Mouse (Mus musculus) embryonic stem cell, embryonic (primary cell): ENCODE measurements around the gene Egfr.

Experiments used
- CTCF ChIA-PET, 4 experiments: fragments of 300-600 bp in 2 of 4; fragments of 350-600 bp in 2 of 4; sonication (Branson Sonifier 250); formaldehyde crosslinking; loops; one replicate each; lab custom pipeline; 2022; ENCODE audit warnings: inconsistent platforms in 2 of 4; lab: Charles Lee
- POLR2A ChIA-PET, 4 experiments: fragments of 300-600 bp in 2 of 4; fragments of 350-600 bp in 2 of 4; sonication (Branson Sonifier 250); formaldehyde crosslinking; loops; one replicate each; lab custom pipeline; 2022; ENCODE audit warnings: antibody characterized with exemption in 4 of 4, inconsistent platforms in 1 of 4; lab: Charles Lee

The Egfr gene

DNA sequence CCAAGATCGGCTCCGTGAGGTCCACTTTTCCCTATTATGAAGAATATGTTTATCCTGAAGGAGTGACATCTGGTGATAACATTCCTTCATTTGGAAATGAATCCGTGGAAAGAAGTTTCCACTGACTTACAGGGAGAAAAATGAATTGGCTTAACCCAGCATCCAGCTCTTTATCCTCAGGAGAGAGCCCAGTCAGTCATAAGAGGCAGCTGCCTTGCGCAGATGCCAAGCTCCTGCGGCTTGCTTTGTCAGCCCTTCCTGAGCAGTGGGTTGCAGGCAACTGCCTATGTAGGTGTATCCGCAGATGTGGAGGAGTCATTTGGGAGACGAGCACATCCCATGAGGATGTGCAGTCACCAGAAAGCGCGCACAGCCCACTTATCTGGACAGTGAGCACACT, 64.4 kb downstream of the Egfr start:
- ChIA-PET CTCF (no interaction called here), POLR2A (no interaction called here)

DNA sequence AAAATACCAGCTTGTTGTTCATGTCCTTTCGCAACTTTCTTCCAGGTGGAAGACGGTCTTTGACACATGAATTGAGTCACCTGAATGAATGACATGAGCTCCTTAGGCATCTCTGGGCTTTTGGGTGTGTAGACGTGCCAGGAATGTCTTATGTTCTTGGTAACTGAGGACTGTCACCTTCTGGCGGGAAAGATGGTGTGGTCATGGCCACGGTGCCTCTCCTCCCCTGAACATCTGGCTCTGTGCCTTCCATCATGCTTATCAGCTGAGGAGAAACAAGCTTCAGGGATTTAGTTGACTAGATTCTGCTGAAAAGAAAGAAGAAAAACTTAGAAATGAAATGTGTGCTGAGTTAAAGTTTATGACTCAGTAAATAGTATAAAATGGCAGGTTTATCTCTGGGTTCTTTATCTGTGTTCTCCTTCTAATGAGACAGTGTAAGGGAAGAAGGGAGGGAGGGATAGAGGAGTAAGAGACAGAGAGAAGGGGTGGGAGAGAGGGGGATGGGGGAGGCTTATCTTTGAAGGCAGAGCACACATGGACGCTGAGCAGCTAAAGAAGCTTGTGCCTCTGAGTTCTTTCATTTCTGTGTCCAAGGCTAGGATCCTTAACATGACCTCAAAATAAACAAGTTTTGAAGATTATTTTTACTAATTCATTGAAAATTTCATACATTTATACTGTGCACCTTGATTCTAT, 65.5 kb downstream of the Egfr start:
- POLR2A ChIA-PET, result interaction anchor here in 1 of 4 experiments (1.1 kb wide), 1 partner anchor 14 kb away, joined by 3 read pairs; no protein-coding TSS in a partner anchor
- CTCF ChIA-PET, result no interaction called here

GRCm38 (mm10) chr11:16819424-16819823, 67.4 kb downstream of the Egfr start:
- ChIA-PET POLR2A (no interaction called here), CTCF (no interaction called here)

GRCm38 (mm10) chr11:16820138-16820537, 68.1 kb downstream of the Egfr start:
- ChIA-PET CTCF (no interaction called here), POLR2A (no interaction called here)

- CTCF ChIA-PET, result no interaction called here
- POLR2A ChIA-PET, result interaction anchor here in 1 of 4 experiments (0.8 kb wide), 1 partner anchor 129 kb away, joined by 3 read pairs; the partner anchor contains the start of gene Fbxo48
These were observed 69.8 kb downstream of the Egfr start for GRCm38 (mm10) chr11:16821668-16822254.

DNA sequence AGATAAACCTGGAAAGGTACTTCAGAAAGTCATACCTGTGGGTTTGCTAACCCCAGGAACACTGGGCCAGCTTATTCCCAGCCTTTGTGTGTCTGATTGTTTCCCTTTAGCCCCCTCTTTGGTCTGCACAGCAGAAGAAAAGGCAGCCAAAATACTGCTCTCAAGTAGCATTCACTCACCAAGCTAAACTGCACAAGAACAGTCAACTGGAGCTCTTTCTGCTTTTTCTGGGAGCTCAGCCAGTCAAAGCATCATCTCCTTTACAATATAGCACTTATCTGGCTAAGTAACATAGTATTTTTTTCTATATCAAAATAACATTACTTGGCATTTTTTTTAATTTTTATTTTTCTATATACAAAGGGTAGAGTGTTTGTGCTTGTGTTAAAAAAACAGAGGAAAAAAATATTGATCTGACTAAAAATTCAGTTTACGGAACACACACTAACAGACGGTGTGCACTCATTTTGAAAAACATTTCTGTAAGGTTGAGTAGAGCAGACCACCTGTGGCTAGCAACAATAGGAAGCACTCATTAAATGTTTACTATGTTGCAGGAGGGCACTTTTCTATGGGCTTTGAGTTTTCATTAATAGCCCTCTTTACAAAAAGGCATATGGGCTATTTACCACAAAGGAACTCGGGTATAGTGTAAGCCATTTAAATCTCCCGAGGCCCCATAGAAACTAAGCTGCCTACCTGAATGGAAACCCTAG, 72.0 kb downstream of the Egfr start:
- ChIA-PET POLR2A (interaction anchor here in 1 of 4 experiments (0.6 kb wide), 1 partner anchor 118 kb away, joined by 4 read pairs; no protein-coding TSS in a partner anchor), CTCF (no interaction called here)

- ChIA-PET POLR2A (no interaction called here), CTCF (no interaction called here)
These were observed 77.5 kb downstream of the Egfr start for GRCm38 (mm10) chr11:16829468-16829867.

GRCm38 (mm10) chr11:16830531-16831227, 78.7 kb downstream of the Egfr start:
- CTCF ChIA-PET, result interaction anchor here in 1 of 4 experiments (0.6 kb wide), 1 partner anchor 767 kb away, joined by 17 read pairs; no protein-coding TSS in a partner anchor

GRCm38 (mm10) chr11:16831974-16832464, 80.0 kb downstream of the Egfr start:
- ChIA-PET CTCF (no interaction called here), POLR2A (no interaction called here)

More at GRCm38 (mm10) chr11:16830531-16831227, 78.7 kb downstream of the Egfr start:
- POLR2A ChIA-PET, result interaction anchor here in 2 of 4 experiments (0.6 to 1.2 kb wide), 3 partner anchors 21 to 120 kb away, joined by 3 to 5 read pairs (median 3); partner anchors contain the start of gene Fbxo48 (in 1 of the 2)

GRCm38 (mm10) chr11:16838772-16839171, 86.8 kb downstream of the Egfr start:
- ChIA-PET POLR2A (no interaction called here), CTCF (no interaction called here)

DNA sequence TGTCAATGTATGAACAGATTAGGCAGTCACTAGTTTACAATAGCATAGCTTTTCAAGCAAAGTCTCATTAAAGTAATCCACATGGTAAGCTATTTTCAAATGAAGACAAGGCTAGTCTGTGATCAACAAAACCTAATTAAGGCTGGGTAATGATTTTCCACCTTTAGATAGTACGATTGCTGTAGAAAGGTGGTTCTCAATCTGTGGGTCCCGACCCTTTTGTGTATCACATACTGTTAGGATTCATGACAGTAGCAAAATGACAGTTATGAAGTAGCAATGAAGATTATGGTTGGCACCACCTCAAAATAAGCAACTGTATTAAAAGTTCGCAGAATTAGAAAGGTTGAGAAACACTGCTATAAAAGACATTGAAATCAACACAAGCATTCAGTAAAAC, 90.9 kb downstream of the Egfr start:
- ChIA-PET POLR2A (no interaction called here), CTCF (no interaction called here)

DNA sequence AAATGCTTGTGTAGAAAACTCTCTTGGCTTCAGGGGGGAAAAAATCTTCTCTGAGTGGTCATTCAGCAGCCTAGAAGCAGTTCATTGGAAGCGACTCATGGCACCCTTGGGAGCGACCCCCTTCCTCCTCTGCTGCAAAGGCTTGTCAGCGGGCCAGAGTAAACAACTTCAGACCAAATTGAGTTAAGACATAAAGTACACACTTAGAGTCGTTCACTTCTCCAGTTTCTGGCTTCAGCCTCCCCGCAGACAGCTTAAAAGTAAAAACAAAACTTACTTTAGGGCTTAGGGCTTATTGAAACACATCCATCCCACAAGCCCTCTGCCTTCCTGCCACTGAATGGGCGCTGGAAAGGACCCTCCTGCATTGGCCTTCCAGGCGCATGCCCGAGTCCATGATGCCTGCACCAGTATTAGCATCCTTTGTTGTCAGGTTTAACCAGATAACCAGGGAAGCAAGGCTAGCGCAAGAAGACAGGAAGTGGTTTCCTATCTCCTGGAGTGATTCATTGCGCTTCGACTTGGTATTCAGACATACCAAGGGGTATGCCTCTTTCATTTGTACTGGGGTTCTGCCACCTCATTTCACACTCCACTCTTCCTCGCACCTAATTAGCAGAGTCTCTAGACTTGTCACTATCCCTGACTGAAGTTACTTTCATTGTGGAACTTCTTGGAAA, 92.0 kb downstream of the Egfr start:
- POLR2A ChIA-PET, result no interaction called here
- CTCF ChIA-PET, result no interaction called here

DNA sequence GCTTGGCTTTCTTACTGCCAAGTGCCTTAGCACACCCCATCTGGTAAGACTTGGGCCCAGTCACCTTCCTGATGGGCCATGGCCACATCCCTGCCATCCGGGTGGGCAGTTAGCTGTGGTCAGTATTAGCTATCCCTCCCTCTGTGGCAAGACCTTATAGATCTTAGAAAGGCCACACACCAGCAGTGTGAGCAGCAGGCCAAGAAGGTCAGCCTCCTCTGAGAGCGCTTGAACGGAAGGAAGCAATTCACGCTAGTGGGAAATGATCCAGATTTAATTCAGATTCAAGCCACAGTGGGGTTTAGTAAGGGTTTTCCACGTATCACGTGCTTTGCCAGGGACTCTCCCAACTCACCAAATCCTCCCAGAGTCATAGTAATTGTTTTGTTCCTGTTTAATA, 96.9 kb downstream of the Egfr start:
- ChIA-PET CTCF (no interaction called here), POLR2A (no interaction called here)

DNA sequence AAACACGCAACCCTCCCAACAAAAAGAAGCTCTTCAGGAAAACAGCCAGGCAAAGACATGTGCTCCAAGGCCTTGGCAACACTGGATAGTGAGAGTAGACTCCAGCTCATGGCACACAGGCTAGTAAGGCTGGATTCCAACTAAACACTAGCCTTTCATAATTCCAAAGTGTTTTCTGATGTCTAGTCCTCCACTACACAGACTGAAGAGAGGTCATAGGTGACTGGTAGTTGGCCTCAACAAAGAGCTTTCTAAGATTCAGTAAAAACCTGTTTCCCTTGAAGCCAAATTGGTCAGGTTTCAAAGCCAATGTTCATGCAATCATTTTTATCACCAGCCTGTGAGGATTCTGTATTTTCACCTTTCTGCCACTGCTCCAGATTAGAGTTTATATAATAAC, 99.4 kb downstream of the Egfr start:
- ChIA-PET POLR2A (no interaction called here), CTCF (no interaction called here)

DNA sequence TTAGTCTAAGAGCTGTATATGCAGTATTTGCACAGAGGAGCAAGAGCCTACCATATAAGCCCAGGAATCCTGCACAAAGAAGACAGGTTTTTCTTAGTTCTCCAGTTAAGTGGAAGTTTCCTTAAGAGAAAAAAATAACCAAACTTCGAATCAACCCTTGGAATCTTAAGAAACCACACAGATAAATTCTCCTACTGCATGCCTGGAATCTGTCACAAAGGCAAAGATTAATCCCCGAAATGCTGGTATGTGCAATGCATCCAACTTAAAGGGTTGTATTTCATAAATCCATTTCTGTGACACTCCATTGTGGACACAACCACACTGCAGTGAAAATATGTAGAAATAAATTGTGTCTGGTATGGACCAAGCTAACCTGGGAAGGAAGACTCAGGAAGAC, 102.1 kb downstream of the Egfr start:
- ChIA-PET POLR2A (no interaction called here), CTCF (no interaction called here)

GRCm38 (mm10) chr11:16857346-16857745, 105.3 kb downstream of the Egfr start:
- ChIA-PET CTCF (no interaction called here), POLR2A (no interaction called here)

DNA sequence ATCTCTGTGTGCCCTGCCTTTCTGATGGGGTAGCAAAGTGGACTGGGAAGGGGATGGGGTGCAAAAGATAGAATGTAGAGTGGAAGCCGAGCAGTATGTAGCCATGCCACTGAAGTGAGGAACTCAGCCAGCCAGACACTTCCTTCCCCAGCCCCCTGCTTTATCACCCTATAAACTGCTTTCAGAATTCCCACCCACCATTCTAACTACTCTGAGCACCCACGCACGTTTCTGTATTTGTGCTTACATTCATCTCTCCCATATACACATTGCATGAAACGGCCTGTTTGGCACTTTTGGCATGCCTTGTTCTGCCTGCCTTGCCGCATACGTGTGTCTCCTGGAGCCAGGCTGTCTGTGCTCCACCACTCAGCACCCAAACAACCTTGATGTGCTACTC, 109.0 kb downstream of the Egfr start:
- CTCF ChIA-PET, result no interaction called here
- POLR2A ChIA-PET, result no interaction called here

GRCm38 (mm10) chr11:16863547-16863946, 111.5 kb downstream of the Egfr start:
- POLR2A ChIA-PET, result no interaction called here
- CTCF ChIA-PET, result interaction anchor here in 1 of 4 experiments (0.8 kb wide), 1 partner anchor 331 kb away, joined by 3 read pairs; no protein-coding TSS in a partner anchor
